Mouse (Mus musculus) limb, embryonic 13.5 days (tissue): ENCODE data around the gene Trim16. TPM values are rescaled to one million over a fixed set of nuclear protein-coding genes. Genes with fewer than 3 reads are reported as not detected.

Source experiments
- ATAC-seq: fragments of 200-750 bp; cut with Nextera tagmentation; 2 replicates; pipeline ENCODE4 v1.8.0; 2017; ENCODE audit warnings: low read depth, moderate number of reproducible peaks, moderate TSS enrichment; ENCODE audit not compliant: low FRiP score
- H3K27ac ChIP-seq: fragments of 300-500 bp; sonication (generic); 2 replicates; pipeline ENCODE4 v1.5.1; 2015; ENCODE audit warnings: inconsistent platforms, mild to moderate bottlenecking, moderate library complexity
- H3K27me3 ChIP-seq: fragments of 300-500 bp; sonication (generic); 2 replicates; pipeline ENCODE4 v1.6.1; 2015; ENCODE audit warnings: mild to moderate bottlenecking, inconsistent platforms
- H3K36me3 ChIP-seq: fragments of 300-500 bp; sonication (generic); 2 replicates; pipeline ENCODE4 v1.6.1; 2015; ENCODE audit warnings: inconsistent platforms, mild to moderate bottlenecking, moderate library complexity
- H3K4me1 ChIP-seq: fragments of 300-500 bp; sonication (generic); 2 replicates; pipeline ENCODE4 v1.6.1; 2015; ENCODE audit warnings: inconsistent platforms
- H3K4me2 ChIP-seq: fragments of 300-500 bp; sonication (generic); replicated peaks from 2 replicates; pipeline ENCODE4 v1.6.1; 2015; ENCODE audit warnings: inconsistent platforms, mild to moderate bottlenecking, moderate library complexity
- H3K4me3 ChIP-seq: fragments of 300-500 bp; sonication (generic); 2 replicates; pipeline ENCODE4 v1.5.1; 2015; ENCODE audit warnings: moderate library complexity, mild to moderate bottlenecking, inconsistent platforms
- H3K9ac ChIP-seq: fragments of 300-500 bp; sonication (generic); 2 replicates; pipeline ENCODE4 v1.6.1; 2015; ENCODE audit warnings: mild to moderate bottlenecking, inconsistent platforms
- H3K9me3 ChIP-seq: fragments of 300-500 bp; sonication (generic); 2 replicates; pipeline ENCODE4 v1.6.1; 2016; ENCODE audit warnings: inconsistent platforms
- WGBS: fragments of 180-500 bp; shearing (Covaris S2); methylation state at CpG from one replicate; pipeline ENCODE4 v1.1.7; 2015; 5-methylcytosine and 5-hydroxymethylcytosine counted together
- polyA plus RNA-seq: library from polyadenylated mRNA; unstranded; fragments of >200 nt; fragmentation: Nextera tagmentation; extraction: Ambion mirVana; gene quantifications from 2 replicates; pipeline ENCODE4 v1.2.1, GENCODE M21; 2015

Trim16 gene
- polyA plus RNA-seq = 17.0 and 17.7 TPM in 2 replicates

- H3K27ac ChIP-seq = peak within 1 kb of the TSS; percentile 81
Observed at GRCm38 (mm10) chr11:62820059-62820541, at the start of gene Trim16. Trim16 (plus strand) TSS chr11:62820231.

GRCm38 (mm10) chr11:62776510-62776909, 43.5 kb upstream of the Trim16 start:
- 94% methylated on average over 7 of the region's 7 CpGs for WGBS

More at GRCm38 (mm10) chr11:62820059-62820541, at the start of gene Trim16:
- 4% methylated on average over 15 of the region's 15 CpGs for WGBS
- H3K4me3 ChIP-seq = peak within 1 kb of the TSS; percentile 56
- peak within 1 kb of the TSS; percentile 83 for H3K4me2 ChIP-seq
- H3K27me3 ChIP-seq = no peaks in the 10 kb centered on the region
- peak; percentile 85 for ATAC-seq
- no peaks in the 10 kb centered on the region for H3K9me3 ChIP-seq
- no peaks in the 10 kb centered on the region for H3K36me3 ChIP-seq
- peaks cover 41% of the 10 kb centered on the region for H3K4me1 ChIP-seq
- H3K9ac ChIP-seq = peak within 1 kb of the TSS; percentile 69

GRCm38 (mm10) chr11:62788935-62789616, 31.0 kb upstream of the Trim16 start, which contains the start of gene Zfp286:
Zfp286 (minus strand) TSS chr11:62789462.
- Histone ChIP-seq H3K27me3 (no peaks in the 10 kb centered on the region), H3K4me2 (peak within 1 kb of the TSS; percentile 78), H3K27ac (0 out of 2 replicates have a peak within 1 kb of the TSS, but pooled peaks have one; percentile 7), H3K9me3 (peaks cover 11% of the 10 kb centered on the region), H3K9ac (peak within 1 kb of the TSS; percentile 79), H3K36me3 (peaks cover 39% of the 10 kb centered on the region), H3K4me3 (peak within 1 kb of the TSS; percentile 60), H3K4me1 (peaks cover 8% of the 10 kb centered on the region)
- peak; percentile 95 for ATAC-seq
- 8% methylated on average over 34 of the region's 34 CpGs for WGBS

More at GRCm38 (mm10) chr11:62776510-62776909, 43.5 kb upstream of the Trim16 start:
- Histone ChIP-seq H3K4me3 (no peak overlapping the region), H3K27me3 (no peaks in the 10 kb centered on the region), H3K36me3 (peaks cover 69% of the 10 kb centered on the region), H3K9me3 (peaks cover 66% of the 10 kb centered on the region), H3K4me2 (no peak overlapping the region), H3K9ac (no peak overlapping the region), H3K27ac (no peak overlapping the region), H3K4me1 (no peaks in the 10 kb centered on the region)
- no peak for ATAC-seq

- no peak for ATAC-seq
- H3K36me3 ChIP-seq = peaks cover 34% of the 10 kb centered on the region
- H3K9ac ChIP-seq = peak overlapping the region; percentile 79
- H3K9me3 ChIP-seq = peaks cover 6% of the 10 kb centered on the region
- 0 out of 2 replicates have a peak overlapping the region, but pooled peaks have one; percentile 7 for H3K27ac ChIP-seq
- peak overlapping the region; percentile 60 for H3K4me3 ChIP-seq
- peaks cover 8% of the 10 kb centered on the region for H3K4me1 ChIP-seq
- peak overlapping the region; percentile 78 for H3K4me2 ChIP-seq
- no peaks in the 10 kb centered on the region for H3K27me3 ChIP-seq
- WGBS = 51% methylated on average over 3 of the region's 3 CpGs
Observed at GRCm38 (mm10) chr11:62789617-62789936, 30.5 kb upstream of the Trim16 start.

- 49% methylated on average over 13 of the region's 13 CpGs for WGBS
- no peak overlapping the region for H3K4me3 ChIP-seq
- 0 out of 2 replicates have a peak, but pooled peaks cover 7% of the 10 kb centered on the region for H3K9me3 ChIP-seq
- H3K27ac ChIP-seq = no peak overlapping the region
- H3K4me2 ChIP-seq = no peak overlapping the region
- H3K36me3 ChIP-seq = no peaks in the 10 kb centered on the region
- H3K4me1 ChIP-seq = no peaks in the 10 kb centered on the region
- H3K9ac ChIP-seq = no peak overlapping the region
- H3K27me3 ChIP-seq = no peaks in the 10 kb centered on the region
- no peak for ATAC-seq
Observed at GRCm38 (mm10) chr11:62804119-62804518, 15.9 kb upstream of the Trim16 start.

GRCm38 (mm10) chr11:62807965-62808364, 12.1 kb upstream of the Trim16 start:
- no peak overlapping the region for H3K9ac ChIP-seq
- no peaks in the 10 kb centered on the region for H3K4me1 ChIP-seq
- H3K36me3 ChIP-seq = no peaks in the 10 kb centered on the region
- H3K9me3 ChIP-seq = 0 out of 2 replicates have a peak, but pooled peaks cover 7% of the 10 kb centered on the region
- no peak for ATAC-seq
- WGBS = 84% methylated on average over 2 of the region's 2 CpGs
- H3K4me2 ChIP-seq = no peak overlapping the region
- H3K27me3 ChIP-seq = no peaks in the 10 kb centered on the region
- H3K27ac ChIP-seq = no peak overlapping the region
- no peak overlapping the region for H3K4me3 ChIP-seq

GRCm38 (mm10) chr11:62809201-62809600, 10.8 kb upstream of the Trim16 start:
- WGBS = 67% methylated on average over 4 of the region's 4 CpGs
- no peaks in the 10 kb centered on the region for H3K4me1 ChIP-seq
- ATAC-seq = no peak

GRCm38 (mm10) chr11:62812268-62812667, 7.8 kb upstream of the Trim16 start:
- no peak for ATAC-seq
- H3K4me1 ChIP-seq = 0 out of 2 replicates have a peak, but pooled peaks cover 9% of the 10 kb centered on the region
- no peak overlapping the region for H3K27ac ChIP-seq
- H3K36me3 ChIP-seq = no peaks in the 10 kb centered on the region
- no peak overlapping the region for H3K4me3 ChIP-seq
- 87% methylated on average over 6 of the region's 6 CpGs for WGBS
- no peaks in the 10 kb centered on the region for H3K9me3 ChIP-seq
- no peak overlapping the region for H3K9ac ChIP-seq
- no peak overlapping the region for H3K4me2 ChIP-seq
- no peaks in the 10 kb centered on the region for H3K27me3 ChIP-seq

More at GRCm38 (mm10) chr11:62809201-62809600, 10.8 kb upstream of the Trim16 start:
- H3K36me3 ChIP-seq = no peaks in the 10 kb centered on the region
- H3K4me2 ChIP-seq = no peak overlapping the region
- no peak overlapping the region for H3K9ac ChIP-seq
- 0 out of 2 replicates have a peak, but pooled peaks cover 7% of the 10 kb centered on the region for H3K9me3 ChIP-seq
- H3K4me3 ChIP-seq = no peak overlapping the region
- no peaks in the 10 kb centered on the region for H3K27me3 ChIP-seq
- no peak overlapping the region for H3K27ac ChIP-seq

GRCm38 (mm10) chr11:62813497-62813896, 6.5 kb upstream of the Trim16 start:
- Histone ChIP-seq H3K9ac (no peak overlapping the region), H3K4me3 (no peak overlapping the region), H3K36me3 (no peaks in the 10 kb centered on the region), H3K4me1 (0 out of 2 replicates have a peak, but pooled peaks cover 9% of the 10 kb centered on the region), H3K27ac (no peak overlapping the region), H3K4me2 (no peak overlapping the region), H3K9me3 (no peaks in the 10 kb centered on the region), H3K27me3 (no peaks in the 10 kb centered on the region)
- 54% methylated on average over 1 of the region's 1 CpGs for WGBS
- ATAC-seq = no peak

GRCm38 (mm10) chr11:62813970-62814624, 5.9 kb upstream of the Trim16 start:
- H3K4me1 ChIP-seq = 0 out of 2 replicates have a peak, but pooled peaks cover 9% of the 10 kb centered on the region
- no peak overlapping the region for H3K9ac ChIP-seq
- no peak overlapping the region for H3K27ac ChIP-seq
- no peaks in the 10 kb centered on the region for H3K27me3 ChIP-seq
- no peak overlapping the region for H3K4me2 ChIP-seq
- no peaks in the 10 kb centered on the region for H3K9me3 ChIP-seq
- H3K4me3 ChIP-seq = no peak overlapping the region
- ATAC-seq = no peak
- no peaks in the 10 kb centered on the region for H3K36me3 ChIP-seq
- 72% methylated on average over 6 of the region's 6 CpGs for WGBS

GRCm38 (mm10) chr11:62814625-62815024, 5.4 kb upstream of the Trim16 start:
- Histone ChIP-seq H3K4me3 (no peak overlapping the region), H3K27ac (no peak overlapping the region), H3K9ac (no peak overlapping the region), H3K27me3 (no peaks in the 10 kb centered on the region), H3K4me2 (no peak overlapping the region), H3K9me3 (no peaks in the 10 kb centered on the region), H3K36me3 (no peaks in the 10 kb centered on the region), H3K4me1 (peaks cover 14% of the 10 kb centered on the region; the same call in 1 of the 2 replicates)
- ATAC-seq = no peak
- WGBS = 57% methylated on average over 4 of the region's 4 CpGs

GRCm38 (mm10) chr11:62815438-62815837, 4.6 kb upstream of the Trim16 start:
- H3K9ac ChIP-seq = no peak overlapping the region
- H3K27me3 ChIP-seq = no peaks in the 10 kb centered on the region
- WGBS = 97% methylated on average over 1 of the region's 1 CpGs
- H3K4me2 ChIP-seq = no peak overlapping the region
- H3K4me1 ChIP-seq = peaks cover 22% of the 10 kb centered on the region
- no peak overlapping the region for H3K27ac ChIP-seq
- H3K36me3 ChIP-seq = no peaks in the 10 kb centered on the region
- H3K4me3 ChIP-seq = no peak overlapping the region
- ATAC-seq = no peak
- H3K9me3 ChIP-seq = no peaks in the 10 kb centered on the region
